Mouse (Mus musculus) frontal cortex, postnatal 36 days (tissue): ENCODE results near the gene Picalm.

Source experiments
- DNase-seq, 2 experiments: peaks; one replicate each; pipeline ENCODE4 v3.0.0; 2022; ENCODE audit warnings: low spot score in 2 of 2

Picalm gene

GRCm38 (mm10) chr7:90129732-90130392 is at the start of gene Picalm:
Picalm (plus strand) TSS chr7:90130213.
- peak; percentile 95 to 97 for DNase-seq

- no peak for DNase-seq
These were observed 46.2 kb upstream of the Picalm start for GRCm38 (mm10) chr7:90083799-90084198.

- no peak for DNase-seq
These were observed 45.5 kb upstream of the Picalm start for GRCm38 (mm10) chr7:90084531-90084930.

- DNase-seq = no peak
These were observed 44.3 kb upstream of the Picalm start for GRCm38 (mm10) chr7:90085713-90086112.

GRCm38 (mm10) chr7:90086821-90087220 is 43.2 kb upstream of the Picalm start:
- no peak for DNase-seq

- no peak for DNase-seq
These were observed 39.0 kb upstream of the Picalm start for GRCm38 (mm10) chr7:90090996-90091395.

- no peak for DNase-seq
These were observed 38.3 kb upstream of the Picalm start for GRCm38 (mm10) chr7:90091756-90092155.

- no peak for DNase-seq
These were observed 37.3 kb upstream of the Picalm start for GRCm38 (mm10) chr7:90092452-90093450.

GRCm38 (mm10) chr7:90095097-90095496 is 34.9 kb upstream of the Picalm start:
- no peak for DNase-seq

- DNase-seq = peak in 1 of 2 experiments; percentile 23
These were observed 34.1 kb upstream of the Picalm start for GRCm38 (mm10) chr7:90095766-90096372.

- no peak for DNase-seq
These were observed 33.4 kb upstream of the Picalm start for GRCm38 (mm10) chr7:90096609-90097008.

GRCm38 (mm10) chr7:90098253-90098652 is 31.8 kb upstream of the Picalm start:
- DNase-seq = no peak

GRCm38 (mm10) chr7:90099248-90099647 is 30.8 kb upstream of the Picalm start:
- DNase-seq = no peak

- no peak for DNase-seq
These were observed 29.3 kb upstream of the Picalm start for GRCm38 (mm10) chr7:90100614-90101160.

- DNase-seq = no peak
These were observed 13.9 kb upstream of the Picalm start for GRCm38 (mm10) chr7:90116100-90116499.

- DNase-seq = no peak
These were observed 9.9 kb upstream of the Picalm start for GRCm38 (mm10) chr7:90120106-90120505.

- DNase-seq = no peak
These were observed 5.0 kb upstream of the Picalm start for GRCm38 (mm10) chr7:90124991-90125390.

- no peak for DNase-seq
These were observed 1.3 kb upstream of the Picalm start for GRCm38 (mm10) chr7:90128631-90129200.

GRCm38 (mm10) chr7:90129271-90129731 is 712 bp upstream of the Picalm start:
- peak; percentile 26 to 29 for DNase-seq

- DNase-seq = peak; percentile 28 to 30
These were observed 725 bp downstream of the Picalm start for GRCm38 (mm10) chr7:90130501-90131375.

GRCm38 (mm10) chr7:90131376-90131651 is 1.3 kb downstream of the Picalm start:
- DNase-seq = no peak
